Mouse (Mus musculus) natural killer cell, adult 2 months (primary cell): ENCODE results near the gene Tnfsf13b.

Experiments used
- DNase-seq, 2 experiments: peaks; one replicate each; pipeline ENCODE4 v3.0.0; 2022; ENCODE audit warnings: low spot score in 2 of 2

Tnfsf13b gene

DNA sequence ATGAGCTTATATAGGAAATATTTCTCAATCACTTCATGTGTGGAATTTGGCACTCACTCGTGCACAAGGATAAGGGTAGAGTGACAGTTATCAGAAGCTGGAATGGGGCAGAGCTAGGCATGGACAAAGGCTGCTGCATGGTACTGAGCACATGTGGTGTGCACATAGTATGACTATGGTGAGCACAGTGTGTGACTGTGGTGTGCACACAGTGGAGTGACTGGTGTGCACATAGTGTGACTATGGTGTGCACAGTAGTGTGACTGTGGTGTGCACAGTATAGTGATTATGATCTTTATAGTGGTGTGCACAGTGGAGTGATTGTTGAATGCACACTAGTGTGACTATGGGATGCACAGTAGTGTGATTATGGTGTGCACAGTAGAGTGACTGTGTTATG is 39.5 kb downstream of the Tnfsf13b start:
- no peak for DNase-seq

DNA sequence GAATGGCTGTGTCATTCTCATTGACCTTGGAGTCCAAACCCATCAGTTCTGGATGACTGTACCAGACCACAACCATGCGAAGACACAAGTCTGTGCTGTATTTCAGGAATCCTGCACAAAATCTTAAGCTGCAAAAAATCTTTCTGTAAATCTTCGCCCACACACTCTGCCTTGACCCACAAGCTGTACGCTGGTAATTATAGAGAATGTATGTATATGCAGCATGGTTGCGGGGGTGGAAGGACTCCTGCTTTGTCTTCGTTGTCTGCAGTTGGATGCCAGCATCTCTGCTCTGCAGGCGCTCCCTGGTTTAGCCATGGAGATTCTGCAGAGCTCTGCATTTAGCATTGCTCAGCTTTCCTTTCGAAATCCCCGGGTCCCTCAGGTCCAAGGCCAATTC is 42.9 kb downstream of the Tnfsf13b start:
- DNase-seq = no peak

DNA sequence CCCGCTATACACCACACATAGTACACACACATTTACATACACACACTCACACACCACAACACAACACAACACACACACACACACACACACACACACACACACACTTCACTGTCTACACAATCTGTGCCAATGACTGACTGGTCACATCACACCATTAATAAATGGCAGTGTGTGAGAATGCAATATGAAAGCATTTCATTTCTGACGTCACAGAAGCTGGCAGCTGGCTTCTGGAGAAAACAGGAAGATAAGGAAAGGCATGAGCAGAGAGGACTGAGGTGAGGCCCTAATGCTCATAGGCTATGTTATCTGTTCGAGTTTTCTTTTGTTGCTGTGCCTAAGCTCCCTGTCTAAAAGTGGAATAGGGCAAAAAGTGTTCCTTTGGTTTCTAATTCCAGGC is 45.3 kb downstream of the Tnfsf13b start:
- no peak for DNase-seq

DNA sequence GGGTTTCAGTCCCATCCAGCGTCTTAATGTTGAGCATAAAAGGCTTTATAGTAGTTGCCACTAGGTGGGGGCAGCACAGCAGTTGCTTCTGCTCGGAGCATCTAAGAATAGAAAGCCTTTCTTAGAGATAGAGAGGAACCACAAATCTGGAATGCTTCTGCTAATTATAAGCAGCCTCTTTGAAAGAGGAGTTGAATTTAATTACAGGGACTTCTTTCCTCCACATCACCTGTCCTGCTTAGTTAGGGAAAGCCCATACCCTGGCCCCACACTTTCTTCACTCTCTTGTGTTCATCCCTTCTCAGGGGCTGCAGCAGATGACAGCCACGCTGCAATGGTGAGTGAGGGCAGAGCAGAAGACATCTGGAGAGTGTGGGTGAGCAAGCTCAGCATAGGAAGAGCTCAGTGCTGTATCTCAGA is 47.3 kb downstream of the Tnfsf13b start:
- DNase-seq = no peak

DNA sequence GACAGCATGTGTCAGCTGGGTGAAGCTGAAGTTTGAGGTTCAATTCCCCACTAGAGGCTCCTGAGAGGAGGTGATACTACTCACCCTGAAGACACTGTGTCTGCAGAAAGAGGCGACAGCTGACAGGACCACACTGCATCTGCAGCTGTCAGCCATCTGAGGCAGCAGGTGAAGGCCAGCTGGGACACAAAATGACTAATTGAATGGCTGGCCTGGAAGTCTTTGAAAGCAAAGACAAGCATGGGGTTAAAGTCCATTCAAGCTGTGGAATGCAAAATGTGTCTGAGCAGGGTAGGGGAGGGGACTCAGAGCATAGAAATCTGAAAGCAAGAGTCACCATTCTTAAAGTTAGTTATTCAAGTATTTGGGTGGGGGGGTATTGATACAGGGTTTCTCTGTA is 54.7 kb downstream of the Tnfsf13b start:
- DNase-seq = no peak

DNA sequence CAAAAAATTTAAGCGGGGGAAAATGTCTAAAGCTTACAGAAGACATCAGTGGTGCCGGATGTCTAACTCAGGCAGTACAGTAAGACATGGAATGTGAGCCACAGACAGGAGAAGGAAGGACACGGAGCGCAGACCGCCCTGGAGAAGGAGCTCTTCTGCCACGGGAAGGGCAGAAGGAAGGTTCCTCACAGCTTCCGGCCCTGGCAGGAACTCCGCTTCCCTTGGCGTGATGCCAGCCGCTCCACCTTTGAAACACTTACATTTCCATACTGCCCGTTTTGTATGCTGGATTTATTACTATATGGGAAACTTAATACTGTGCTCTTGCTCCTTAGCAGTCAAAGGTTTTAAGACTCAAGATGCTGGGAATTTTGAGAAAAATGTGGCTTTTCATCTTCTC is 60.6 kb downstream of the Tnfsf13b start:
- DNase-seq = no peak

DNA sequence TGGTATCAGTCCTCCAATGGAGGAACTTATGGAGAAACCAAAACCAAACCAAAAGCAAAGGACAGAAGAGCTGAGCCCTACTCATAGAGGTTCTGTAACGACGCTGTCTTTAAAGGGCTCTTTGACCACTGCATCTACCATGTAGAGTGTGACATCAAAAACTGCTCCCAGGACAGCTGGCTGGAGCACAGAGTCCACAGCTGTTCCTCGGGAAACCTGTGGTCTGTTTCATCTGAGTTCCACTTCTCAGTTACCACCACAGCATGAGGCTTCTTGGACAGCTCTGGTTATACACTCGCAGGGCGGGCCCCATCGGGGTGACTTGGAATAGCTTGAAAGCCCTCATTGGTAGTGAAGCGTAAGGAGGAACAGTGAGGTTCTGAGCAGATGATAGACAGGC is 61.5 kb downstream of the Tnfsf13b start:
- DNase-seq = no peak

DNA sequence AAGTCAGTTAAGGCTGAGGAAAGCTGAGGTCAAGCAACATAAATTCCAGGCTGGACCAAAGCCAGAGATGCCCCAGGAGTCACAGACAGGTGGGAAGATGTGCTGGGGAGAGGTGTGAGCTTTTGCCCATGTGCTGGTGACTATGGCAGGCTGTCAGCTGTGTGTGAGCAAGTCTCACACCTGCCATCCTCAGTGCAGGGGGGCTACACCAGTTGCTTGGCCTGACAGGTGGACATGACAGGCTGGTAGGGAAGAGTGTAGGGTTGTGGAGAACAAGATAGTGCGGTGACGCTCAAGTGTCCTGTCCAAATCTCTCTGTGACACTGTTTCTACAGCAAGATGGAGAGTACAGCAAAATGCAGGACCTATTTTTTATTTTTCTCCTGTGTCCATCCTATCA is 66.1 kb downstream of the Tnfsf13b start:
- no peak for DNase-seq
